Mouse (Mus musculus): ENCODE results near the gene Rufy3.

- TF ChIP-seq CTCF (IDR thresholded peaks at IDR 0.05; ENCODE audit: control insufficient read depth, insufficient read depth, low read length) = no peak
- TF ChIP-seq POLR2A (IDR thresholded peaks at IDR 0.05; ENCODE audit: borderline replicate concordance, control insufficient read depth, low read depth, low read length) = no peak
These were observed 121.0 kb downstream of the Rufy3 start for GRCm38 (mm10) chr5:88685745-88686299.
